Mouse (Mus musculus) heart, postnatal 10 days (tissue): ENCODE measurements around the gene Ambp. TPM values are rescaled to one million over a fixed set of nuclear protein-coding genes. Genes with fewer than 3 reads are reported as not detected.

Experiments used
- DNase-seq, 2 experiments: peaks; one replicate each; pipeline ENCODE4 v3.0.0; 2021
- intact Hi-C: fragments of 180-260 bp; cut with DNase I; formaldehyde crosslinking; loops from one replicate; pipeline ENCODE4 v1.15.1; 2025
- total RNA-seq, 2 experiments: library from RNA; stranded (reverse); gene quantifications; 2 replicates each; pipeline ENCODE4 v1.2.3; 2021

Gene Ambp
- not detected for total RNA-seq

GRCm38 (mm10) chr4:63154699-63155098, at the start of gene Ambp:
Gene Ambp, minus strand, starts transcription at chr4:63154799.
- intact Hi-C loops = no loop called here
- no peak for DNase-seq

GRCm38 (mm10) chr4:63203874-63204273, 49.3 kb upstream of the Ambp start:
- intact Hi-C loops = no loop called here
- DNase-seq = no peak

- intact Hi-C loops = no loop called here
- DNase-seq = peak; percentile 18 to 27
These were observed 44.8 kb upstream of the Ambp start for GRCm38 (mm10) chr4:63199366-63199765.

DNA sequence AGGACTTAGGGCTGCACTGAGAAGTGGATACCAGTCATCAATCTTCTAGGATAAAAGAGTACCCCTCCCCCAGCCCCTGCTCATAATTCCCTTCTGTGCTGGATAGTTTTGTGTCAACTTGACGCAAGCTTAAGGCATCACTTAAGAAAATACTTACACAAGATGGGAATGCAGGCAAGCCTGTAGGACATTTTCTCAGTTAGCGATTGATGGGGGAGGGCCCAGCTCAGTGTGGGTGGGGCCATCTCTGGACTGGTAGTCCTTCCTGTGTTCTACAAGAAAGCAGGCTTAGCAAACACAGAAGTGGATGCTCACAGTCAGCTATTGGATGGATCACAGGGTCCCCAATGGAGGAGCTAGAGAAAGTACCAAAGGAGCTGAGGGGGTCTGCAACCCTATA, 39.8 kb upstream of the Ambp start:
- intact Hi-C loops = no loop called here
- DNase-seq = no peak

GRCm38 (mm10) chr4:63191641-63192040, 37.0 kb upstream of the Ambp start:
- no peak for DNase-seq
- intact Hi-C loops = no loop called here

GRCm38 (mm10) chr4:63186281-63186870, 31.8 kb upstream of the Ambp start:
- intact Hi-C loops = no loop called here
- DNase-seq = peak in 1 of 2 experiments; percentile 17

DNA sequence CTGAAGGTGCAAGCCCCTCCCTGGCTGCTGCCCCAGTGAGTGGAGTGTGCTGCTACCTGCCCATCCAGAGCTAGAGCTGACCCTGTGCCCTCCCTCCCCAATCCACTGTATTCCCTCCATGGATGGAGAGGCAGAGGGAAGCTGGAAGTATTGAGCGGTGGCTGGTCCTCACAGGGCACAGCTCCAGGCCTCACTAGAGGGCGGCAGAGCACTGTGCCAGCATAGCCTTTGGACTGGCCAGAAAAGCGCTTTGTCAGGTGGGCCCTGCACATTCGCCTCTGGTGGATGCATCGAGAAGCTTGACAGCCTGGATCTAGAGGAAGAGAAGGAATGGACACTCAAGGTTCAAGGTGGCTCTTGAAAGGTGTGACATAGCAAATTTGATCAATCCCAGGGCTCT, 27.0 kb upstream of the Ambp start:
- peak; percentile 69 to 76 for DNase-seq
- intact Hi-C loops = loop anchor here (1.0 kb wide), 1 partner anchor 138 kb away; no protein-coding TSS in a partner anchor

GRCm38 (mm10) chr4:63171969-63172685, 17.5 kb upstream of the Ambp start, which contains the start of gene Kif12:
Gene Kif12, minus strand, starts transcription at chr4:63172131.
- DNase-seq = no peak
- intact Hi-C loops = no loop called here

DNA sequence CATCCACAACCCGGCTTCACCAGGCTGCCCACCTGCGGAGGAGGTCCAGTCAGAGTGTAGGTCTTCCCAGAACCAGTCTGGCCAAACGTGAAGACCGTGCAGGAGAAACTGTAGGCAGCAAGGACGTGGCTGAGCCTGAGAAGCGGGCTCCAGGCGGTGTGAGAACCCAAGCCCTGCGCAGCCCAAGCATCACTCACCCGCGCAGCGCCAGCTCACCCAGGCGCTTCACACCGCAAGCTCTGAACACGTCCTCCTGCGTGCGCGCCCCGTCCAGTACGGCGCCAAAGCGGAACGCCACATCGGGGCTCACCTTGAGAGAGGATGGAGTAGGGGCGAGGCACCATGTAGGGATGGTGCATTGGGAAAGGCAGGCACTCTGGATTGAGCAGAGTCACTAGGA, 16.5 kb upstream of the Ambp start:
- intact Hi-C loops = no loop called here
- DNase-seq = no peak

GRCm38 (mm10) chr4:63170061-63170460, 15.5 kb upstream of the Ambp start:
- intact Hi-C loops = no loop called here
- no peak for DNase-seq

DNA sequence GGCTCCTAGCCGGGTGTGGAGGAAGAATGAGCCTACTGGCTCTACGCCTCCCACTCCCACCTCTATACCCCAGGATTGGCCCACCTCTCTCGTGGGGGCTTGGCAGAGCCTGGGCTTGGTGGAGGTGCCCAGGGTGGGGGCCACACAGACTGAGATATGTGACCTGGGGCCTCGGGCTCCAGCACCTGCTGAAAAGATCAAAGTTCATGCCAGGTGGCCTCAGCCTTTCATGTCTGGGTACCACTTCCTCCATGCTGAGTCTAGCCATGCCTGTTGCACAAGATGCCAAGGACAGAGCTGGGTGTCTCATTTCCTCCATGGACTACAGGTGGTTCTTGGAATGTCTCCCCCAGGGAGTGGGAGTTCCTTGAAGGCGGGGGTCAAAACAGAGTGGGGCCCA, 11.7 kb upstream of the Ambp start:
- intact Hi-C loops = no loop called here
- DNase-seq = no peak

DNA sequence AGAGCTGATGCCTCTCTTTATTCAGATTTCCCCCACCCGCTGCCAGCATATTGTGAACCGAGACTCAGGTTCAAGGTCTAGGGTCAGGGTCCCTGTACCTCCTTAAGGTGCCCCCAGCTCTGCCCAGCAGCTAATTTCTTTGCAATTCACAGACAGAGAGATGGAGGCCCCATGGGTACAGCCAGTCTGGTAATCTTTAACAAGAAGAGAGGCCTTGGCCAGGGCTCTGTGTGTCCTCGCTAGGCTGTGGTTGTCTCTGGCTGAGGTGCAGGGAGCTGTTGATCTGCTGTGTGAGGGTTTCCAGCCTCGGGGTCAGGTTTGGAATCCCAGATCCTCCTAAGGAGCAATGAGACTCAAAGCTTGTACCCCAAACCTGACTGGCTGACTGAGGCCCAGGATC, 11.0 kb upstream of the Ambp start:
- intact Hi-C loops = no loop called here
- no peak for DNase-seq

GRCm38 (mm10) chr4:63158961-63159592, 4.5 kb upstream of the Ambp start:
- DNase-seq = peak; percentile 89 to 93
- intact Hi-C loops = loop anchor here (2.0 kb wide), 1 partner anchor 160 kb away; no protein-coding TSS in a partner anchor

GRCm38 (mm10) chr4:63158192-63158591, 3.6 kb upstream of the Ambp start:
- intact Hi-C loops = loop anchor here (2.0 kb wide), 1 partner anchor 161 kb away; no protein-coding TSS in a partner anchor
- no peak for DNase-seq

- no peak for DNase-seq
- intact Hi-C loops = no loop called here
These were observed 2.4 kb upstream of the Ambp start for GRCm38 (mm10) chr4:63156726-63157634.

GRCm38 (mm10) chr4:63155596-63155995, 997 bp upstream of the Ambp start:
- intact Hi-C loops = no loop called here
- peak; percentile 15 to 19 for DNase-seq

GRCm38 (mm10) chr4:63154028-63154427, 571 bp downstream of the Ambp start:
- DNase-seq = no peak
- intact Hi-C loops = no loop called here

- no peak for DNase-seq
- intact Hi-C loops = no loop called here
These were observed 3.5 kb downstream of the Ambp start for GRCm38 (mm10) chr4:63151127-63151526.

DNA sequence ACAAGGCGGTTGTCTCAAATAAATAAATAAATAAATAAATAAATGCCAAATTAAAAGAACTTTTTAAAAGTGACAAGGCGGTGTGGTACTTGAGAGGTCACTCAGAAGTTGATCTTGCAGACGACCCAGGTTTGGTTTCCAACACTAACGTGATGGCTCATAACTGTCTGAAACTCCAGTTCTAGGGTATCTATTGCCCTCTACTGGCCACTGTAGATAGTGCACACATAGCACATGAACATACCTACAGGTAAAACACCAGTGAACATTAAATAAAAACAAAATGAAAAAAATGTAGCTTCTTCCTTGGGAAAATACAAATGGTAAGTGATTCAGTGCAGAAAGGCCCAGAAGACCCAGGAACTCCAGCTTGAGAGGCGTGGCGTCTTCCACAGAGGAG, 7.3 kb downstream of the Ambp start:
- no peak for DNase-seq
- intact Hi-C loops = no loop called here

- DNase-seq = peak; percentile 78 to 84
- intact Hi-C loops = no loop called here
These were observed 24.5 kb downstream of the Ambp start for GRCm38 (mm10) chr4:63129891-63130624.
